Mouse (Mus musculus): ENCODE data around the gene Apoh. TPM values are rescaled to one million over a fixed set of nuclear protein-coding genes. Genes with fewer than 3 reads are reported as not detected.
A peak's percentile ranks its signal among the peaks of the same experiment; 100 is the strongest.

Apoh gene
- total RNA-seq, 2 experiments from 2014 or later: 0.28 to 0.69 TPM

GRCm38 (mm10) chr11:108325943-108326342 lies 17.2 kb upstream of the Apoh start:
- DNase-seq (ENCODE audit: extremely low spot score in 1 of 2, low spot score in 2 of 2): no peak
- intact Hi-C loops (cut with DNase I): no loop called here

GRCm38 (mm10) chr11:108330818-108331217 lies 12.3 kb upstream of the Apoh start:
- intact Hi-C loops (cut with DNase I): no loop called here
- no peak for DNase-seq (ENCODE audit: extremely low spot score in 1 of 2, low spot score in 2 of 2)

GRCm38 (mm10) chr11:108333006-108333405 lies 10.1 kb upstream of the Apoh start:
- DNase-seq (ENCODE audit: extremely low spot score in 1 of 2, low spot score in 2 of 2): no peak
- intact Hi-C loops (cut with DNase I): no loop called here

GRCm38 (mm10) chr11:108333583-108334379 lies 9.4 kb upstream of the Apoh start:
- intact Hi-C loops (cut with DNase I): no loop called here
- no peak for DNase-seq (ENCODE audit: extremely low spot score in 1 of 2, low spot score in 2 of 2)

- intact Hi-C loops (cut with DNase I): no loop called here
- DNase-seq (ENCODE audit: extremely low spot score in 1 of 2, low spot score in 2 of 2): no peak
Observed at GRCm38 (mm10) chr11:108334658-108335057, 8.5 kb upstream of the Apoh start.

- intact Hi-C loops (cut with DNase I): no loop called here
- DNase-seq (ENCODE audit: extremely low spot score in 1 of 2, low spot score in 2 of 2): no peak
Observed at GRCm38 (mm10) chr11:108335536-108335935, 7.6 kb upstream of the Apoh start.

GRCm38 (mm10) chr11:108336445-108336844 lies 6.7 kb upstream of the Apoh start:
- DNase-seq (ENCODE audit: extremely low spot score in 1 of 2, low spot score in 2 of 2): no peak
- intact Hi-C loops (cut with DNase I): no loop called here

GRCm38 (mm10) chr11:108340293-108340692 lies 2.9 kb upstream of the Apoh start:
- intact Hi-C loops (cut with DNase I): loop anchor here (10.0 kb wide), 1 partner anchor 185 kb away; no protein-coding TSS in a partner anchor
- DNase-seq (ENCODE audit: extremely low spot score in 1 of 2, low spot score in 2 of 2): no peak

GRCm38 (mm10) chr11:108341783-108342182 lies 1.4 kb upstream of the Apoh start:
- intact Hi-C loops (cut with DNase I): loop anchor here (10.0 kb wide), 1 partner anchor 187 kb away; no protein-coding TSS in a partner anchor

GRCm38 (mm10) chr11:108343789-108344462 lies 772 bp downstream of the Apoh start, which contains the start of gene Prkca:
Gene Prkca (minus strand): TSS chr11:108343928.
- peak; percentile 91 to 96 for DNase-seq (ENCODE audit: extremely low spot score in 1 of 2, low spot score in 2 of 2)
- intact Hi-C loops (cut with DNase I): loop anchor here (10.0 kb wide), 1 partner anchor 189 kb away; no protein-coding TSS in a partner anchor

More at GRCm38 (mm10) chr11:108341783-108342182, 1.4 kb upstream of the Apoh start:
- no peak for DNase-seq (ENCODE audit: extremely low spot score in 1 of 2, low spot score in 2 of 2)

GRCm38 (mm10) chr11:108344759-108345158 lies 1.6 kb downstream of the Apoh start:
- no peak for DNase-seq (ENCODE audit: extremely low spot score in 1 of 2, low spot score in 2 of 2)
- intact Hi-C loops (cut with DNase I): loop anchor here (10.0 kb wide), 1 partner anchor 190 kb away; no protein-coding TSS in a partner anchor

- intact Hi-C loops (cut with DNase I): loop anchor here (10.0 kb wide), 1 partner anchor 191 kb away; no protein-coding TSS in a partner anchor
Observed at GRCm38 (mm10) chr11:108345321-108345720, 2.2 kb downstream of the Apoh start.

GRCm38 (mm10) chr11:108350799-108351198 lies 7.6 kb downstream of the Apoh start:
- DNase-seq (ENCODE audit: extremely low spot score in 1 of 2, low spot score in 2 of 2): no peak
- intact Hi-C loops (cut with DNase I): no loop called here

More at GRCm38 (mm10) chr11:108345321-108345720, 2.2 kb downstream of the Apoh start:
- DNase-seq (ENCODE audit: extremely low spot score in 1 of 2, low spot score in 2 of 2): no peak

- intact Hi-C loops (cut with DNase I): no loop called here
- DNase-seq (ENCODE audit: extremely low spot score in 1 of 2, low spot score in 2 of 2): no peak
Observed at GRCm38 (mm10) chr11:108352842-108353388, 9.8 kb downstream of the Apoh start.

GRCm38 (mm10) chr11:108356020-108356419 lies 12.9 kb downstream of the Apoh start:
- intact Hi-C loops (cut with DNase I): no loop called here
- DNase-seq (ENCODE audit: extremely low spot score in 1 of 2, low spot score in 2 of 2): no peak

- intact Hi-C loops (cut with DNase I): no loop called here
- DNase-seq (ENCODE audit: extremely low spot score in 1 of 2, low spot score in 2 of 2): no peak
Observed at GRCm38 (mm10) chr11:108358911-108359310, 15.8 kb downstream of the Apoh start.

GRCm38 (mm10) chr11:108360983-108361382 lies 17.8 kb downstream of the Apoh start:
- DNase-seq (ENCODE audit: extremely low spot score in 1 of 2, low spot score in 2 of 2): no peak
- intact Hi-C loops (cut with DNase I): no loop called here

- DNase-seq (ENCODE audit: extremely low spot score in 1 of 2, low spot score in 2 of 2): no peak
- intact Hi-C loops (cut with DNase I): no loop called here
Observed at GRCm38 (mm10) chr11:108362965-108363364, 19.8 kb downstream of the Apoh start.

- intact Hi-C loops (cut with DNase I): no loop called here
- no peak for DNase-seq (ENCODE audit: extremely low spot score in 1 of 2, low spot score in 2 of 2)
Observed at GRCm38 (mm10) chr11:108363991-108364390, 20.8 kb downstream of the Apoh start.

Measured in left cerebral cortex, postnatal 10 days (tissue).